Mouse (Mus musculus): Measurements from ENCODE around the gene Zkscan6. TPM values are rescaled to one million over a fixed set of nuclear protein-coding genes. Genes with fewer than 3 reads are reported as not detected.

Gene Zkscan6
- polyA plus RNA-seq, 1 experiment: 6.4 TPM

DNA sequence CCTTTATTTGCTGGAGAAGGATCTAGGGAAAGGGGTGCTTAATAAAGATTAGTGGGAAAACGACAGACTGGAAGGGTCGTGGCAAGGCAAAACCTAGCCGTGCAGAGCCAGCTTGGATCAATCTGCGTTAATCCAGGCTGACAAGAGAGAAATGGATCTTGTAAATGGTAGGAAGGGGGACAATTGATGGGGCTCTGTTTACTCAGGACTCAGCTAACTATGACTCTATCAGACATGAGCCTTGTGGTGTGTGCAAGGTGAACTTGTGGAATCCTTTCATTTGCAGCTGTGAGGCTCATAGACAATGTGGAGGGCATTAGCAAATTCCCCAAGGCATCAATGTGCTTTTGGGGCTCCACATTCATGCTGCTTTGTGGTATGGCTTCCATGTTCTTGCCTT is 54.5 kb downstream of the Zkscan6 start:
- TF ChIP-seq MYOG (IDR thresholded peaks at IDR 0.05; ENCODE audit: control insufficient read depth in 1 of 3, insufficient read depth in 1 of 3, insufficient read length in 2 of 3, low read depth in 2 of 3): no peak
- no peak for TF ChIP-seq REST (IDR thresholded peaks at IDR 0.05; ENCODE audit: insufficient read depth, insufficient read length)
- no peak for TF ChIP-seq POLR2AphosphoS2 (IDR thresholded peaks at IDR 0.05; ENCODE audit: insufficient read length, low read depth)
- no peak for TF ChIP-seq USF1 (IDR thresholded peaks at IDR 0.05; ENCODE audit: low read depth)
- TF ChIP-seq TCF12 (IDR thresholded peaks at IDR 0.05; ENCODE audit: insufficient read depth, poor library complexity, severe bottlenecking): no peak
- no peak for TF ChIP-seq POLR2A (IDR thresholded peaks at IDR 0.05; ENCODE audit: insufficient read length, low read depth)
- TF ChIP-seq E2F4 (IDR thresholded peaks at IDR 0.05; ENCODE audit: insufficient read depth): no peak
- TF ChIP-seq SRF (IDR thresholded peaks at IDR 0.05; ENCODE audit: control insufficient read depth, insufficient read length, low read depth): no peak
- no peak for TF ChIP-seq TCF3 (IDR thresholded peaks at IDR 0.05; ENCODE audit: insufficient read length, low read depth)
- no peak for TF ChIP-seq MYOD1 (IDR thresholded peaks at IDR 0.05; ENCODE audit: control insufficient read depth in 1 of 3, insufficient read length in 2 of 3, low read depth in 2 of 3)
- no peak for TF ChIP-seq MAX (IDR thresholded peaks at IDR 0.05; ENCODE audit: low read depth)
- TF ChIP-seq CEBPB (IDR thresholded peaks at IDR 0.05; ENCODE audit: insufficient read depth, poor library complexity, severe bottlenecking): no peak
- Histone ChIP-seq H3K27me3 (ENCODE audit: control insufficient read depth, insufficient read depth, insufficient read length) (peaks cover 4% of the 10 kb centered on the region), H3K4me2 (ENCODE audit: low read depth) (no peak overlapping the region)

GRCm38 (mm10) chr11:65877146-65877775 is 70.3 kb downstream of the Zkscan6 start:
- H3K79me2 ChIP-seq (ENCODE audit: control insufficient read depth, insufficient read depth): no peaks in the 10 kb centered on the region
- no peak overlapping the region for H3ac ChIP-seq (ENCODE audit: control insufficient read depth, insufficient read length)
- no peak overlapping the region for H3K4me2 ChIP-seq (ENCODE audit: low read depth)
- H3K4me3 ChIP-seq: no peak overlapping the region
- H3K36me3 ChIP-seq (ENCODE audit: control insufficient read depth, insufficient read depth): no peaks in the 10 kb centered on the region
- no peaks in the 10 kb centered on the region for H3K27me3 ChIP-seq (ENCODE audit: control insufficient read depth, insufficient read depth, insufficient read length)
- TF ChIP-seq SRF (IDR thresholded peaks at IDR 0.05; ENCODE audit: control insufficient read depth, insufficient read length, low read depth): no peak
- no peak for TF ChIP-seq TCF3 (IDR thresholded peaks at IDR 0.05; ENCODE audit: insufficient read length, low read depth)
- no peak for TF ChIP-seq REST (IDR thresholded peaks at IDR 0.05; ENCODE audit: insufficient read depth, insufficient read length)
- no peak for TF ChIP-seq CEBPB (IDR thresholded peaks at IDR 0.05; ENCODE audit: insufficient read depth, poor library complexity, severe bottlenecking)
- no peak for TF ChIP-seq MYOD1 (IDR thresholded peaks at IDR 0.05; ENCODE audit: control insufficient read depth in 1 of 3, insufficient read length in 2 of 3, low read depth in 2 of 3)
- no peak for TF ChIP-seq MYOG (IDR thresholded peaks at IDR 0.05; ENCODE audit: control insufficient read depth in 1 of 3, insufficient read depth in 1 of 3, insufficient read length in 2 of 3, low read depth in 2 of 3)
- TF ChIP-seq MAX (IDR thresholded peaks at IDR 0.05; ENCODE audit: low read depth): no peak
- TF ChIP-seq POLR2A (IDR thresholded peaks at IDR 0.05; ENCODE audit: insufficient read length, low read depth): no peak
- no peak for TF ChIP-seq POLR2AphosphoS2 (IDR thresholded peaks at IDR 0.05; ENCODE audit: insufficient read length, low read depth)
- TF ChIP-seq USF1 (IDR thresholded peaks at IDR 0.05; ENCODE audit: low read depth): no peak
- TF ChIP-seq TCF12 (IDR thresholded peaks at IDR 0.05; ENCODE audit: insufficient read depth, poor library complexity, severe bottlenecking): no peak
- TF ChIP-seq E2F4 (IDR thresholded peaks at IDR 0.05; ENCODE audit: insufficient read depth): no peak

More for the DNA sequence above, 54.5 kb downstream of the Zkscan6 start:
- Histone ChIP-seq H3ac (ENCODE audit: control insufficient read depth, insufficient read length) (no peak overlapping the region), H3K4me3 (no peak overlapping the region), H3K79me2 (ENCODE audit: control insufficient read depth, insufficient read depth) (no peaks in the 10 kb centered on the region), H3K36me3 (ENCODE audit: control insufficient read depth, insufficient read depth) (no peaks in the 10 kb centered on the region)

Other genes with a start within 250 kb of the Zkscan6 start
- 29.1 TPM for gene Map2k4, start 18.9 kb upstream of the Zkscan6 start, polyA plus RNA-seq (2012; fragmentation: generic; extraction: Trizol)